Mouse (Mus musculus): ENCODE results near the gene AI413582. TPM values are rescaled to one million over a fixed set of nuclear protein-coding genes. Genes with fewer than 3 reads are reported as not detected.
A peak's percentile ranks its signal among the peaks of the same experiment; 100 is the strongest.

The AI413582 gene
- 10 to 100 TPM; 61.5 to 87.6 (median 74.4) TPM for total RNA-seq (2022)

DNA sequence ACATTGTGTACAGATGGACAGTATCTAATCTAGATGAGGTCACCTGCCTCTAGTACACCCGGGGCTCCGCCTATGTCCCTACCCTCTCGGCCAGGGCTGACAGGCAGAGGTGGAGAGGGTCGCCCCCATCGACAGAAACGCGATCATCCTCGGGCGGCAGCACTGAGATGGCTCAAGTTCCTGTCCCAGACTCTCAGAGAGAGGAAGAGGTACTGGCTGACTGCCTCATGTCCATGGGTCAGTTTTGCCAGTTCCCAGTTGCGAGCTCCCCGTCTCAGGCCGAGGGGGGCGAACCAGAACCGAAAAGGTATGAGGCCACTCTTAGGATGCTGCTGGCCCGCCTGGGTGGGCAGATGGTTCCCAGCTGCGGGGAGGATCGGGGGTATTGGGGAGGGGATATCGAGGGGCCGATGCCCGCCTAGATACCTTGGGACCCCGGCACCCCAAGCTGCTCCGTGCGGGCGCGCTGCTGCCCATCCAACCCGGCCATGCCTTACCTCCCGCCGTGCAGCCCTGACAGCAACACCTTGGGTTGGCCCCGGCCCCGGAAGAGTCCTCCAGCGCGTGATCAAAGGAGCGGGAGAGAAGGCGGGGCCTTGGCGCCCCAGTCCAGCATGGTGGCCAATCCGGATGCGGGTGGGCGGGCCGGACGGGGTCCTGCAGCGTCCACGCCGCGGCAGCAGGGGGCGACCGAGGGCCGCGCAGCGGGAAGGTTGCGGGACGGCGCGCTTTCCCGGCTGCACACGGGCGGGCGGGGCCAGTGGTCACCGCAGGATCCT lies at the start of gene AI413582:
TSS of gene AI413582 (minus strand) at position 594 of the 779 bp plus-strand sequence.
- peak; percentile 88 to 93 for DNase-seq (ENCODE audit: low spot score in 2 of 2)

GRCm38 (mm10) chr17:27613016-27613415 lies 47.5 kb upstream of the AI413582 start:
- no peak for DNase-seq (ENCODE audit: low spot score in 2 of 2)

DNA sequence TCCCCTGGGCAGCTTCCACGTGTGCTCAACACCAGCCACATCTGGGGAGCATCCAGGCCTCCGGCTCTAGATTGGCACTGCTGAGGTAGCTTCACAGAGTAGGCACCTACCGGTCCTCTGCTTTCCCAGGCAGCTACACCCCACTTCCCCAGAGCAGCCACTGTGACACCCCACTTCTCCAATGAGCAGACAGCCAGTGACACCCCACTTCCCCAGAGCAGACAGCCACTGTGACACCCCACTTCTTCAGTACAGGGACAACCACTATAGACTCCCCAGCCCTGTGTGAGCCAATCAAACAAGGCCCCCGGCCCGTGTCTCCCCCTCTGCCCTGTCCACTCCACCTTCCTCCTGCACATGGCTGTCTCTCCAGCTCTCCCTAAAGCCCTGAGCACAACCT lies 46.4 kb upstream of the AI413582 start:
- DNase-seq (ENCODE audit: low spot score in 2 of 2): no peak

- no peak for DNase-seq (ENCODE audit: low spot score in 2 of 2)
Measured at GRCm38 (mm10) chr17:27611519-27611884, 45.9 kb upstream of the AI413582 start.

DNA sequence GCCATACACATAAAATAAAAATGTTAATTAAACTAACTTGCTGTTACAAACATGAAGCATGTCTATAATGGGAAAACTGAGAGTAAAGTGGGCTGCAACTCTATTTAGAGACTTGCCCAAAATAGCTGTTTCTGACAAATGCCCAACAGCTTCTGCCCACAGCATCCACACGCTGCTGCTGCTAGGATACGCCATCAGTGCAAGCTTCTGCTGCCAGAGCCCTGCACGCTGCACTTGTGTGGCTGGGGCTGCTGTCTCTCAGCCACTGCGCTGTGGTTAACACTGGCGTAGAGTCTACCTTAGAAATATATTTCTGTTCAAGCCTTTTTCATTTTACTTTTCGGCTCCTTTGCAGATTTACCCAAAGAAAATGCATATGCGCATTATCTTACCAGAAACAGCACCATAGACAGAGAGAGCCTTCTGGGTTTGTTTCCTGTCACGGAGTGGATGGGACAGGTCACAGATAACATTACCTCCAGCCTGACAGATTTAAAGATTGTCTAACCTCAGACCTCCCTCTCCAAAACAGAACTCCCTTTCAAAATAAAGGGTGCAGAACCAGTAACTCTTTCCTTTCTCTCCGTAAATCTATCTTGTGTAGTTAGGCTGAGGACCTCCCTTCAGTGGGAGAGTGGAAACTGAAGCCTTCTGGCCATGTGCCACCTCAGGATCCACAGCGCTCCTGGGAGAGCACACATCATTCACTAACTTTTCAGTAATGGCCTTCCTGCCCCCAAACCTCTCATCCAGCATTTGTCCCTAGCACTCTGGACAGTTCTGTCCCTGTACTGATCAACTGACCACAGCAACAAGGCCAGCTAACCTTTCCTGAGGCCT lies 45.3 kb upstream of the AI413582 start:
- DNase-seq (ENCODE audit: low spot score in 2 of 2): peak in 1 of 2 experiments; percentile 88

DNA sequence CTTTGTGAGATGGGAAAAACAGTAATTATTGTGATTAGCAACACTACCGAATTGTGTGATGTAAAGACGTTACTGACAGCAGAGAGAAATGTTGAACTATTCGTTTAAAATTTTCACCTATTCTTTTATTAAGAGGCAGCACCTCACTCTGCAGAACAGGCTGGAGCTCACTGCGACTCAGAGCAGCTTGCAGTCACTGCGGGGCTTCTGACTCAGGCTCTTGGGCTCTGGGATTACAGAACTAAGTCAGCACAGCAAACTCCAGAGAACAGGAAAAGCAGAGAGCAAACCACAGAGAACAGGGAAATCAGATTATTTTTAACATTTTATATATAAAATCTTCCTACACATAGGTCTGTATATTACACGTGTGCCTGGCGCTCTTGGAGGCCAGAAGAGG lies 44.0 kb upstream of the AI413582 start:
- DNase-seq (ENCODE audit: low spot score in 2 of 2): no peak

DNA sequence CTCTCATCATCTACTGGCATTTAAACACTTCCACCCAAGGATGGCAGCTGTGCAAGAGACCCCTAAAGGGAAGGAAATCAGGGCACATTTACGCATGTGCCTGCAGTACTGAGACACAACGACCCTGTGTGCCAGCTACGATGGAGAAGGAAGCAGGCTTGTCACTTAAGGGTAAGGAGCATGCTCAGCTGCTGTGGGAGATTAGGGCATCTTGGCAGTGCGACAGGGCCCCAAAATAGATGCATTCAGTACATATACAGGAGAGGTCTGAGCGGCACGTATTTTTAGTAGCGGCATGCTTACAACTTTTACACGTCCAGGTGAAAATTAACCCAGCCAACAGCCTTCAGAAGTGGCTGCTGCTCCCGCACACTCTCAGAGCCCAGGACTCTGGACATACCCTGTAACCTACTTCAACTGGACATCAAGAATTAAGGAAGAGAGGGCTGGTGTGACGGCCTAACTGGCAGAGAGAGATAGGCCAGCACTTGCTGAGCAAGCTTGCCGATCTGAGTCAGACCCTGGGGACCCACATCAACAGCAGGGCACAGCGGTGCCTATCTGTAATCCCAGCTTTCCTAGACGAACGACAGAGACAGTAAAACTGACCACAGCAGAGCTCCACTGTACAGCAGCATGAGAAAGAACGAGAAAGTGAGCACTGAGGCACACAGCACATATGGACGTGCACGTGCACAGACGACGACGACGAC lies 38.1 kb upstream of the AI413582 start:
- no peak for DNase-seq (ENCODE audit: low spot score in 2 of 2)

DNA sequence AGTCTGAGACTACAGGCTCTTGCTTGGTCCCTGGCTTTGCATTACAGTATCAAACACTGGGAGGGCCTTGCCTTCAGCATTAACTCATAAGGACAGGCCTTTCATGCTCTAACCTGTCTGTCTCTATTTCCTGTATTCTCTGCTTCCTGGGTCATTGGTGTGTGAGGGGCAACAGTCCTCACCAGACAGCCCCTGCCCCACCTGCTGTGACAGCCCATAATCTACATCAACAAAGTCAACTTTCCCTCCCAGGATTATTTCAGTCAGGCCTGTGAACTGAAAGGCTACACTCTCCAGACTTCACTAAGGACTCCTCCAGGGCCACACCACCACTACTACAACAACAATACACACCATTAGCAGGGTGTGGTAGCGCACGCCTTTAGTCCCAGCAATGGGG lies 37.5 kb upstream of the AI413582 start:
- no peak for DNase-seq (ENCODE audit: low spot score in 2 of 2)

- no peak for DNase-seq (ENCODE audit: low spot score in 2 of 2)
Measured at GRCm38 (mm10) chr17:27600869-27601268, 35.3 kb upstream of the AI413582 start.

DNA sequence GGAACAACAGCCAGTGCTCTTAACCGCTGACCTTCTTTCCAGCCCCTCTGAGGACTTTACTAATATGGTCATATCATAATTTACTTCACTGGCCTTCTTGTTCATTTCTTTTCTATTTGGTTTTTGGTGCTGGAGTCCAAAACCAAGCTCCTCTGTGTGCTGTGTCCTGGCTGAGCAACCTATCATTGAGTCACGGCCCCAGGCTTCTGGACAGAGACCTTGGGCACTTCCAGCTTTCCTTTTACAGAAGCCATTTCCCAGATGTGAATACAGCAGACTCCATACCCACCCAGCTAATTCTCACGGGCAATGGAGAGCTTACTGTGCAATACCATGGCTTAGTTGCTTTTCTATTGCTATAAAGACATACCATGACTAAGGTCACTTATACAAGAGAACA lies 34.7 kb upstream of the AI413582 start:
- DNase-seq (ENCODE audit: low spot score in 2 of 2): no peak

- DNase-seq (ENCODE audit: low spot score in 2 of 2): no peak
Measured at GRCm38 (mm10) chr17:27596376-27597190, 31.0 kb upstream of the AI413582 start.

GRCm38 (mm10) chr17:27595659-27596375 lies 30.3 kb upstream of the AI413582 start:
- DNase-seq (ENCODE audit: low spot score in 2 of 2): no peak

DNA sequence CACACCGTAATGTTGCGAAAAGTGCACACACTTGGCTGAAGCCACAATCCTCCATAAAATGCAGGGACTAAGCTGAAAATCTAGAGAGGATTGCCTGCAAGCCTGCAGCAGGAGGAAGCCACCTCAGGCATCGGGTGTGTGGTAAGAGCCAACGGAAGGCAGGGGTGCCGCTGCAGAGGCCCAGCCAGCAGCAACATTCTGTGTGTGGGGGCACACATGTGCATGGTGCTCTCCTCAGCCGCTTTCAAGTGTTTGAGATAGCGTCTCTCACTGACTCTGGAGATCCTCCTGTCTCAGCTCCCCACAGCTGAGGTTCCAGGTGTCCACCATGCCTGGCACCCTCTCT lies 27.0 kb upstream of the AI413582 start:
- DNase-seq (ENCODE audit: low spot score in 2 of 2): no peak

GRCm38 (mm10) chr17:27591826-27592564 lies 26.4 kb upstream of the AI413582 start:
- DNase-seq (ENCODE audit: low spot score in 2 of 2): no peak

DNA sequence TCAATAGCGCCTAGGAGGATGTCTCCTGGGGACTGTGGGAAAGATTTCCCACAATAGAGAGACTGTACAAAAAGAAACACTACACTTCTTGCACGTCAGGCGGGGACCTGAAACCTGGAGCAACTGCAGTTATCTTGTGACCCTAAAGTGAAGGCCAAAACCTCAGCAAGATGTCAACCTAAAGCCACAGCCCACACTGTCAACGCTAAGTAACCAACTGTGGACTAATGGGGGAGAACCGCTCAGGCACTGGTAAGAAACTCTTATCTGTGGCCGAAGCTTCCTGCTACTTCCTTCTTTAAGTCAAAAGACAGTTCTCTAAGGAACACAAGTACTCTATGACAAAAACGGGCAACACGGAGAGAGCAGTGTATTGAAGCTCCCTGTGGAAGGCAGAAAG lies 22.7 kb upstream of the AI413582 start:
- no peak for DNase-seq (ENCODE audit: low spot score in 2 of 2)

DNA sequence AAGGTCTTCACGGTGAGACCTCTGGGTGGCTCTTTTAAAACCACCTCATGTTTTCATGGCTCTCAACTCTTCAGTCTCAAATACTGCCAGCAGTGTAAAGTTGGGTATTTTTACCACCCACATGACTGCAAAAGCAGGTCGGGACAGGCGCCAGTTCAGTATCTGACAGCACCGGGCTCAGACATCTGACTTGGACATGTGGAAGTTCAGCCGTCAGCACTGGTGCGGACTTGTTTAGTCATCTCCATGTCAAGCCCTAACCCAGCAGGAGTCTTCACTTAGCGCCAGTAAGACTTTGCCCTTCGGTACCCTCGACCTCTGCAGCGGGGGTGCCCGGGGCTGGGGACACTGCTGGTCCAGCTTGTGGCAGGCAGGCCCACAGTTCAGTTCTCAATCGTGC lies 21.7 kb upstream of the AI413582 start:
- no peak for DNase-seq (ENCODE audit: low spot score in 2 of 2)

DNA sequence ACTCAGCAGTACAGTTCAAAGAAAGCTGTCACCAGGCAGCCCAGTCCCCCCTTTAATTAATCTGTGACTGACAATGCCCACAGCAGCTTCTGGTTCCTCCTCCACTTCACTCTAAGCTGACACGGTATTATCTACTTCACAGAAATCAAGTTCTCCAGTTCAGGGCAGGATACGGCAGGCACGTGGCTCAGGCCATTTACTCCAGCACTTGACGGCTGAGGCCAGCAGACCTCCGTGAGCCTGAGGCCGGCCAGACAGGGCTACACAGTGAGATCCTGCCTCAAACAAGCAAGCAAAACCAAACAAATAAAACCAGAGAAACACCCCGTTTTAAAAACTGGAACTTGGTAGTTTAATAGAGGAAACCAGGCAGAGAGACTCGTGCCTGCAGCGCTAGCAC lies 21.1 kb upstream of the AI413582 start:
- DNase-seq (ENCODE audit: low spot score in 2 of 2): no peak

DNA sequence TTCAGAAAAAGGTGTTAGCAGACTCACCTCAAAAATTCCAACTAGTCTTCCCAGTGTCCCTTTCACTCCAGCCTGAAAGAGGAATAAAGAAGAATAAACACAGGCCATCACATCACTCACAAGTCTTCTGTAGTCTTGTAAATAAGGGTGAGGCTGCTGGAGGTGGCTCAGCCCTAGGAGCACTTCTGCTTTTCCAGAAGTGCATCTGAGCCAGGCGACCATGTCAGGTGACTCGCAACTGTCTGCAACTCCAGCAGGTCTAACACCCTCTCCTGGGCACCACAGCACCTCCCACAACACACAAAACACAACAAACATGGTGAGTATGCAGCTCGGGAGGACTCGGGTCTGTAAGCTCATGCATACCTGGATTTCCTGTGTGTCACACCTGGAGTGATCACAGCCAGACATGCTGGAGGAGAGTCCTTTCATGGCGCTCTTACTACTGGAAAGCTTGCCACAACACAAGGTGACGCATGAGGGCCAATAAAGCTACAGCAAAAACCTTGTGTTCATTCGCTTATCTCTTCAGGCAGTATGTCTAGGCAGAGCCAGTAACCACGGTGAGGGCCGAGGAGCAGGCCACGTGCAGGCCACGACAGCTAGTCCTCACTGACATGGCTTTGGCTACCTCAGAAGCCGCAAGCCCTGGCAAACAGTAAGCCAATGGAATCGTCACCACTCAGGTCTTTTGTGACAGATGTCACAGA lies 17.8 kb upstream of the AI413582 start:
- DNase-seq (ENCODE audit: low spot score in 2 of 2): no peak

DNA sequence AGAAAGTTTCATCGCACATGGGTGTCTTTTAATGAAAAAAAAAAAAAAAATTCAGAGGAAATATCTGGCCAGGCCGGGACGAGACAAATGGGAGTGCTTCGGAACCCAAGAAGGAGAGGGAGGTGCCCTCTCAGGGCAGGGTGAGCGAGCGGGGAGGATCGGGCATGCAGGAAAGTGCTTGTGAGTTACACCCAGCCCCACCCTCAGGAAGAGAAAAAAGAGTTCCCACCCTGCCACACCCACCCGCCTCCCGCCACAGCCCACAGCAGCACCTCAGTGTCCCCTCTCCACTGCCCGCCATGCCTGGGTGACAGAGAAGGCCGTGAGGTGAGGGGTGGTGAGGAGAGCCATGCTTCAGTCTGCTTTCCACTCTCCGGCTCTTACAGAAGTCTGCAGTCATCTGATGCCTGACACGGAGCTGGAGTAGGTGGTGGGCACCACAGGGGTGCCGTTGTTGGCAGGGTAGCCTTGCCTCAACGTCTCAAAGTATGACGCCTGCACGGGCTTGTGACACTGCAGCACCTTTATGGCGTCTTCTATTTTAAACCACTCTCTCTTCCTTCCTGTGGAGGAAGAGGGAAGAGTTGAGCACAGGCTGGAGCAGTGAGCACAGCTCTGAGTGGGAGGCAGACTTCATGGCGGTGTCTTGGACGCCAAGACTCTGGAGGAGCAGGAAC lies 15.0 kb upstream of the AI413582 start:
- peak in 1 of 2 experiments; percentile 52 for DNase-seq (ENCODE audit: low spot score in 2 of 2)

Measured in left cerebral cortex, adult 8-10 months (tissue).